In genomic region chr8:94916311-94916959, GRCm38 (mm10) we compare ENCODE assay signal across 8 mouse cellular contexts. TPM values are rescaled to one million over a fixed set of nuclear protein-coding genes. Genes with fewer than 3 reads are reported as not detected.
DNase-seq lines count a peak whose midpoint lies in the region; ATAC-seq and TF ChIP-seq lines count a peak whose summit lies in the region.

No protein-coding gene starts in this region.

- 46% methylated on average over 9 of the region's 9 CpGs for WGBS in forebrain, embryonic 15.5 days
- WGBS in liver, embryonic 16.5 days (ENCODE audit: insufficient replicate concordance): 29% methylated on average over 9 of the region's 9 CpGs

- DNase-seq in gastrocnemius, adult 2 months: no peak
- DNase-seq in gastrocnemius, adult 8-10 months (ENCODE audit: low spot score in 2 of 2): no peak
- peak; percentile 45 for DNase-seq in 3T3-L1 (ENCODE audit: low read depth, low spot score)
- no peak for DNase-seq in layer of hippocampus, adult 9-11 months
- no peak for DNase-seq in spleen, postnatal 14 days (ENCODE audit: low spot score in 2 of 2)

- H3K27ac ChIP-seq in gastrocnemius, adult 2 months: peak overlapping the region; percentile 91
- H3K27ac ChIP-seq in forebrain, embryonic 15.5 days (replicated peaks): no peak overlapping the region
- no peak overlapping the region for H3K27ac ChIP-seq in liver, embryonic 16.5 days (ENCODE audit: low read length)

- peak overlapping the region; percentile 79 for H3K4me3 ChIP-seq in gastrocnemius, adult 2 months
- peak overlapping the region; percentile 50; the same call in 1 of the 2 replicates for H3K4me3 ChIP-seq in forebrain, embryonic 15.5 days
- H3K4me3 ChIP-seq in liver, embryonic 16.5 days (ENCODE audit: low read depth, low read length): no peak overlapping the region; the same call in 1 of the 2 replicates

- H3K9me3 ChIP-seq in forebrain, embryonic 15.5 days: no peaks in the 10 kb centered on the region
- no peaks in the 10 kb centered on the region for H3K9me3 ChIP-seq in liver, embryonic 16.5 days (replicated peaks; ENCODE audit: control insufficient read depth, low read length)

- H3K4me1 ChIP-seq in forebrain, embryonic 15.5 days: peaks cover 41% of the 10 kb centered on the region
- peaks cover 20% of the 10 kb centered on the region for H3K4me1 ChIP-seq in liver, embryonic 16.5 days (ENCODE audit: control insufficient read depth, low read depth, low read length)

- H3K36me3 ChIP-seq in forebrain, embryonic 15.5 days: no peaks in the 10 kb centered on the region
- H3K36me3 ChIP-seq in liver, embryonic 16.5 days (ENCODE audit: control insufficient read depth, insufficient read depth): no peaks in the 10 kb centered on the region

- TF ChIP-seq CTCF in gastrocnemius, adult 2 months (IDR thresholded peaks at IDR 0.05): no peak

- H3K27me3 ChIP-seq in forebrain, embryonic 15.5 days: peaks cover 9% of the 10 kb centered on the region; the same call in 1 of the 2 replicates
- peaks cover 40% of the 10 kb centered on the region for H3K27me3 ChIP-seq in liver, embryonic 16.5 days (ENCODE audit: control insufficient read depth, insufficient read depth, low read depth, low read length)

- no peak for ATAC-seq in forebrain, embryonic 15.5 days (replicated peaks)
- ATAC-seq in liver, embryonic 16.5 days (ENCODE audit: low read depth): no peak
- no peak for ATAC-seq in activated CD4-positive, CD25-positive, alpha-beta regulatory T cell, adult 4 months

- H3K9ac ChIP-seq in forebrain, embryonic 15.5 days (replicated peaks): no peak overlapping the region
- no peak overlapping the region for H3K9ac ChIP-seq in liver, embryonic 16.5 days (ENCODE audit: low read depth, low read length)

- intact Hi-C loops in gastrocnemius, adult 2 months (cut with DNase I): no loop called here

- H3K4me2 ChIP-seq in forebrain, embryonic 15.5 days (replicated peaks): peak overlapping the region; percentile 82
- peak overlapping the region; percentile 96 for H3K4me2 ChIP-seq in liver, embryonic 16.5 days (ENCODE audit: low read depth, low read length)

RNA-seq across cellular contexts. Expression of gene Ccdc102a, which starts 1.5 kb away (rescaled TPM):
- total RNA-seq in gastrocnemius, adult 2 months (2021): 1 to 10 TPM; 3.0 to 3.8 TPM
- 1 to 10 TPM; 2.5 to 3.5 (median 3.1) TPM for total RNA-seq in gastrocnemius, adult 8-10 months (2022)
- 5.4 and 5.6 TPM in 2 replicates for polyA plus RNA-seq in forebrain, embryonic 15.5 days (2015; fragmentation: Nextera tagmentation; extraction: Ambion mirVana)
- polyA plus RNA-seq in liver, embryonic 16.5 days (2015; fragmentation: Nextera tagmentation; extraction: Ambion mirVana): 1.4 and 1.6 TPM in 2 replicates
- under 1 TPM; 0.20 to 0.57 TPM for polyA plus RNA-seq in activated CD4-positive, CD25-positive, alpha-beta regulatory T cell, adult 4 months (2017; shearing (Covaris generic))

RNA-seq across cellular contexts. Expression of gene Adgrg5, which starts 7.1 kb away (rescaled TPM):
- under 1 TPM in 1 of 2 experiments, not detected in 1; 0.28 TPM for total RNA-seq in gastrocnemius, adult 2 months (2021)
- under 1 TPM in 1 of 4 experiments, not detected in 3; 0.09 TPM for total RNA-seq in gastrocnemius, adult 8-10 months (2022)
- polyA plus RNA-seq in forebrain, embryonic 15.5 days (2015; fragmentation: Nextera tagmentation; extraction: Ambion mirVana): 0.27 TPM in 1 of 2 replicates, not detected in the other
- 0.37 and 0.39 TPM in 2 replicates for polyA plus RNA-seq in liver, embryonic 16.5 days (2015; fragmentation: Nextera tagmentation; extraction: Ambion mirVana)
- 1 to 10 TPM; 1.3 to 1.4 TPM for polyA plus RNA-seq in activated CD4-positive, CD25-positive, alpha-beta regulatory T cell, adult 4 months (2017; shearing (Covaris generic))

RNA-seq across cellular contexts. Expression of gene Dok4, which starts 40.3 kb away (rescaled TPM):
- total RNA-seq in gastrocnemius, adult 2 months (2021): 1 to 10 TPM; 2.7 to 6.1 TPM
- 1 to 10 TPM; 2.5 to 4.7 (median 2.8) TPM for total RNA-seq in gastrocnemius, adult 8-10 months (2022)
- polyA plus RNA-seq in forebrain, embryonic 15.5 days (2015; fragmentation: Nextera tagmentation; extraction: Ambion mirVana): 63.6 and 69.2 TPM in 2 replicates
- 7.8 and 9.4 TPM in 2 replicates for polyA plus RNA-seq in liver, embryonic 16.5 days (2015; fragmentation: Nextera tagmentation; extraction: Ambion mirVana)
- polyA plus RNA-seq in activated CD4-positive, CD25-positive, alpha-beta regulatory T cell, adult 4 months (2017; shearing (Covaris generic)): under 1 TPM; 0.17 to 0.36 TPM

RNA-seq across cellular contexts. Expression of gene Adgrg1, which starts 58.1 kb away (rescaled TPM):
- total RNA-seq in gastrocnemius, adult 2 months (2021): 10 to 100 TPM; 20.7 to 27.4 TPM
- total RNA-seq in gastrocnemius, adult 8-10 months (2022): 10 to 100 TPM; 11.1 to 18.9 (median 12.8) TPM
- polyA plus RNA-seq in forebrain, embryonic 15.5 days (2015; fragmentation: Nextera tagmentation; extraction: Ambion mirVana): 135 and 140 TPM in 2 replicates
- polyA plus RNA-seq in liver, embryonic 16.5 days (2015; fragmentation: Nextera tagmentation; extraction: Ambion mirVana): 45.0 and 50.6 TPM in 2 replicates
- polyA plus RNA-seq in activated CD4-positive, CD25-positive, alpha-beta regulatory T cell, adult 4 months (2017; shearing (Covaris generic)): 1 to 10 TPM; 1.8 to 2.8 TPM

RNA-seq across cellular contexts. Expression of gene Polr2c, which starts 59.2 kb away (rescaled TPM):
- 10 to 100 TPM; 47.3 to 49.8 TPM for total RNA-seq in gastrocnemius, adult 2 months (2021)
- 10 to 100 TPM; 52.3 to 61.1 (median 56.1) TPM for total RNA-seq in gastrocnemius, adult 8-10 months (2022)
- 150 and 153 TPM in 2 replicates for polyA plus RNA-seq in forebrain, embryonic 15.5 days (2015; fragmentation: Nextera tagmentation; extraction: Ambion mirVana)
- polyA plus RNA-seq in liver, embryonic 16.5 days (2015; fragmentation: Nextera tagmentation; extraction: Ambion mirVana): 65.7 and 67.0 TPM in 2 replicates
- 100 to 1,000 TPM in 1 of 2 experiments, 10 to 100 TPM in 1; 89.2 to 117 TPM for polyA plus RNA-seq in activated CD4-positive, CD25-positive, alpha-beta regulatory T cell, adult 4 months (2017; shearing (Covaris generic))
